Mouse (Mus musculus): ENCODE measurements around the gene Olfr203. TPM values are rescaled to one million over a fixed set of nuclear protein-coding genes. Genes with fewer than 3 reads are reported as not detected.

Gene Olfr203
- polyA plus RNA-seq, 1 experiment from 2014 or later: not detected

Other genes starting within 250 kb of the Olfr203 start
- not detected in 2 replicates for gene Olfr190, start 220.9 kb upstream of the Olfr203 start, polyA plus RNA-seq (2016; fragmentation: Nextera tagmentation; extraction: Ambion mirVana)
- not detected in 2 replicates for gene Olfr191, start 209.1 kb upstream of the Olfr203 start, polyA plus RNA-seq (2016; fragmentation: Nextera tagmentation; extraction: Ambion mirVana)
- gene Olfr193, start 187.0 kb upstream of the Olfr203 start, polyA plus RNA-seq (2016; fragmentation: Nextera tagmentation; extraction: Ambion mirVana): not detected in 2 replicates
- gene Olfr194, start 177.8 kb upstream of the Olfr203 start, polyA plus RNA-seq (2016; fragmentation: Nextera tagmentation; extraction: Ambion mirVana): not detected in 2 replicates
- not detected in 2 replicates for gene Olfr195, start 151.8 kb upstream of the Olfr203 start, polyA plus RNA-seq (2016; fragmentation: Nextera tagmentation; extraction: Ambion mirVana)
- not detected in 2 replicates for gene Olfr196, start 128.4 kb upstream of the Olfr203 start, polyA plus RNA-seq (2016; fragmentation: Nextera tagmentation; extraction: Ambion mirVana)
- gene Olfr198, start 95.3 kb upstream of the Olfr203 start, polyA plus RNA-seq (2016; fragmentation: Nextera tagmentation; extraction: Ambion mirVana): not detected in 2 replicates
- not detected in 2 replicates for gene Olfr199, start 79.1 kb upstream of the Olfr203 start, polyA plus RNA-seq (2016; fragmentation: Nextera tagmentation; extraction: Ambion mirVana)
- gene Olfr201, start 26.2 kb upstream of the Olfr203 start, polyA plus RNA-seq (2016; fragmentation: Nextera tagmentation; extraction: Ambion mirVana): not detected in 2 replicates
- not detected in 2 replicates for gene Olfr202, start 12.1 kb upstream of the Olfr203 start, polyA plus RNA-seq (2016; fragmentation: Nextera tagmentation; extraction: Ambion mirVana)
- gene Olfr204, start 19.4 kb downstream of the Olfr203 start, polyA plus RNA-seq (2016; fragmentation: Nextera tagmentation; extraction: Ambion mirVana): not detected in 2 replicates
- not detected in 2 replicates for gene Olfr205, start 32.3 kb downstream of the Olfr203 start, polyA plus RNA-seq (2016; fragmentation: Nextera tagmentation; extraction: Ambion mirVana)
- gene Olfr206, start 50.4 kb downstream of the Olfr203 start, polyA plus RNA-seq (2016; fragmentation: Nextera tagmentation; extraction: Ambion mirVana): not detected in 2 replicates
- gene Olfr209, start 65.1 kb downstream of the Olfr203 start, polyA plus RNA-seq (2016; fragmentation: Nextera tagmentation; extraction: Ambion mirVana): not detected in 2 replicates
- gene Gabrr3, start 108.5 kb downstream of the Olfr203 start, polyA plus RNA-seq (2016; fragmentation: Nextera tagmentation; extraction: Ambion mirVana): 0.12 TPM in 1 of 2 replicates, not detected in the other
- 33.4 and 35.8 TPM in 2 replicates for gene Riox2, start 172.9 kb downstream of the Olfr203 start, polyA plus RNA-seq (2016; fragmentation: Nextera tagmentation; extraction: Ambion mirVana)

All from embryonic facial prominence, embryonic 12.5 days (tissue).